Mouse (Mus musculus) cerebellum, postnatal 25 days (tissue): ENCODE data around the gene Tcte2.

Experiments used
- DNase-seq, 2 experiments: peaks; one replicate each; pipeline ENCODE4 v3.0.0; 2021; ENCODE audit warnings: mixed read lengths in 2 of 2

Tcte2 gene

GRCm38 (mm10) chr17:13744824-13745223 is 16.8 kb downstream of the Tcte2 start:
- peak; percentile 62 to 82 for DNase-seq

DNA sequence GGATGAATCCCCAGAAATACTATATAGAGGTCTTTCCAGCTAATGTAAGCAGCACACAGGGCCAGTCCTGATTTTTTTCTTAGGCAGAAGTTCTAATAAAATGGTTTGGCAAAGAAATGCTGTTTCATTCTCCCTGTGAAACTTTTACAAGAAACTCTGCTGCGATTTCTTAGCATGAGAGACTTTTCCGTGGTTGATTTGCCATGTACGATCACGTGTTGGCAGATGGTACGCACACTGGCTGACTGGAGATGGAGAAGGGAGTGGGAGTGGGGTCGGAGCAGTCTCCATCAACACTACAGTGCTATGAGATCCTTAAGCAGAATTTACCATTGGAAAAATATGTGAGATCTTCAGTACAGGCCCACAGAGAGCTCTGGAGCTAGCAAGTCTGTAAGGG is 17.4 kb downstream of the Tcte2 start:
- DNase-seq: no peak

DNA sequence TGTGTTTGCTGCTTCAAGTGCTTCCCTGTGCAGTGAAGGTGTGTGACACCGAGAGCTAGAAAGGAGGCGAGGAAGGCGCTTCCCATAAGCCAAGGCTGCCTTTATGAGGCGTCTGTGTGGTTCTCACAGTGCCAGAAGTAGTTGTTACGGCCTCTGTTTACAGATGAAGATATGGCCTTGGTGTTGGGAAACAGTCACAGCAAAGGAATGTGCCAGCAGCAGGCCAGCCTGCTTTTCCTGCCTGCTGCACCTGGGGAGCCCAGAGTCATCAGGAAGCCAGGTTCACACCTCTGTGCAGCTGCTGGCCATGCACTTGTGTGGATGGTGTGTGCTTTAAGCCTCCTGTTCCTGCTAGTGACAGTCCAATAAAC is 17.9 kb downstream of the Tcte2 start:
- no peak for DNase-seq

DNA sequence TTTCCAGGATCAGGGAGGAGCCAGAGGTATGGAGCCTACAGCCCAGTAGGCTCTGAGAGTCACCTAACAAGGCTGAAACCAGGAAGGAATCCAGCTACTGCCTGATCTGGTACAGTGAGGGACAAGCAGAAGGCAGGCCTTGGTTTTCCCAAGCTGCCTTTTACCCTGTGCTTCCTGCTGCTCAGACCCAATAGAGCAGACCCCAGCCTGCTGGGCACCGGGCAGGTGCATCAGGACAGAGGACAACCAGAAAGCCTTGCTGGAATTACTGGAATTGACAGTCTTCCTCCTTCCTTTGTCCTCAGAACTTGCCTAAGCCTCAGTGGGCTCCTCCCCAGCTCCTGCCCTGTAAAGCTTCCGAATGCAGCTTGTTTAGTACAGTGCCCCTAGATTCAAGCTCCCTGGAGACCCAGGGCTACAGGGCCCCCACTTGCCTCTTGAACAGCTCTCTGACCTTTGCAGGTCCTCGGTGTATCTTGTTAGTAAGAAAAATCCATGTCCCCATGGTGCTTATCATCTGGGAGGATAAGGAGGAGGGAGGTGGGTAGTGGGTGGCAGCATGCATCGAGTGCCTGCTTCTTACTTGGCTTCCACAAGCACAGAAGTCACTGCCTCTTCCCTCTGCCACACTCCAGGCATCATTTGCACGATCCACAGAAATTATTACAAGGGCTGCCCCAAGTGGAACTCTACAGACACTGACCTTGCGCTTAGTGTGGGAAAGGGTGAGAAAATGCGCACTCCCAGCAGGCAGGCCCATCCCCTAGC is 18.5 kb downstream of the Tcte2 start:
- DNase-seq: no peak

- no peak for DNase-seq
These were observed 19.3 kb downstream of the Tcte2 start for GRCm38 (mm10) chr17:13742334-13742733.

DNA sequence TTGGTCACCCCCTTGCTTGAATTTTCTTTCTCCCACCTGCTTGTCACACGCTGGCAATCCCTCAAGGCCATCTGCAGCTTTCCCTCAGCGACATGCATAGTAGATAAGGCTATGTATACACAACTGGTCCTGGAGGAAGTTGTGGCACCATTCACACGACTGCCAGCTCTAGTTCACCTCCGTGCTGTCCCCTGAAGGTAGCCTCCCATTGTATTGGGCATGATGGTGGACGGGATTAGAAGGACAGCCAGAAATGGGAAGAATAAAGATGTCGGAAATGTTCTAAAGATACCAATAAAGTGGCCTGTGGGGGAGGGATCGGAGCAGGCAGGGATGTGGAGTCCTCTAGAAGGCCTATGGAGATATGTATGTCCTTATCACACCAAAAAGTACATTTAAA is 20.0 kb downstream of the Tcte2 start:
- no peak for DNase-seq

DNA sequence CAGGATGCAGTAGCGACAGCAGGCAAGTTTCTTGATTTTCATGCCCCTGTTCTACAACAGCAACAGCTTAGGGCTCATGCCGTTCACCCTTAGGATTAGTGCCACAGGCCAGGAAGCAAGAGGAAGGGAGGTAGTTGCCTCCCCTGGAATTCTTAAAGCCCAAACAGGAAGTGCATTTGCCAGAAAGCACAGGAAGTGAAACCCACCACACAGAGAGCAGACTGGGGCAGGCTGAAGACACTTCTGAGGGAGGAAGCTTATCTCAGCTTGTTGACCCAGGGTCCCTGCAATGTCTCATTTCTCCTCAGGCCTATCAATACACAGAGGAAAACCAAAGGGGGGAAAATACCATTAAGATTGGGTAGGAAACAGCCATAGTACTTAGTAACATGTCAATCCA is 20.8 kb downstream of the Tcte2 start:
- no peak for DNase-seq

- DNase-seq: no peak
These were observed 21.6 kb downstream of the Tcte2 start for GRCm38 (mm10) chr17:13739981-13740380.

- DNase-seq: no peak
These were observed 22.7 kb downstream of the Tcte2 start for GRCm38 (mm10) chr17:13738916-13739315.

DNA sequence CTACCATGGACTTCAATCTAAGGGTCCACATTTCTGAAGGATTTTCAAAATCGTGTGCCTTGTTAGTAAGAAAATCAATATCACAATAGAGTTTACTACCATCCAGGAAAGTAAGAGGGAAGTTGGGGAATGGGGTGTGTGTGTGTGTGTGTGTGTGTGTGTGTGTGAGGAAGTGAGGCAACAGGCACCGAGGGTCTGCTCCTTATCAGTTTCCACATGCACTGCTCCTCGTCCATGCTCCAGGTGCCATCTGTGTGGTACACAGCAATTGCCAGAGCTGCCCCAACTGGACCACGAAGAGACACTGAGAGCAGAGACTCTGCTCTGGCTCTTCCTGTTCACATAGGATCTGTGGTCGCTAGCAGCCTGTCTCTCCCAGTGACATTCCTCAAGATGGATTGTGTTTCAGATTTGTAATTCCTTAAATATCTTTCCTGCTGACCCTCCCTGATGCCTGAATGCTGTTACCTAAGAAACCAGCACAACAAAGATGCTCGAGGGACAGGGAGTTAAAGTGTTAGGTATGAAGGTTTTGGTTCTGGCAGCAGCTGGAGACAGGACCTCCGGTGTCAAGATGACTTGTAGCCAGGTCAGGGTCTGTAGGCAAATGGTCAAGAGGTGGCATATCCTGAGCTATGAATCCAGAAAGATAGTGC is 23.4 kb downstream of the Tcte2 start:
- DNase-seq: no peak

DNA sequence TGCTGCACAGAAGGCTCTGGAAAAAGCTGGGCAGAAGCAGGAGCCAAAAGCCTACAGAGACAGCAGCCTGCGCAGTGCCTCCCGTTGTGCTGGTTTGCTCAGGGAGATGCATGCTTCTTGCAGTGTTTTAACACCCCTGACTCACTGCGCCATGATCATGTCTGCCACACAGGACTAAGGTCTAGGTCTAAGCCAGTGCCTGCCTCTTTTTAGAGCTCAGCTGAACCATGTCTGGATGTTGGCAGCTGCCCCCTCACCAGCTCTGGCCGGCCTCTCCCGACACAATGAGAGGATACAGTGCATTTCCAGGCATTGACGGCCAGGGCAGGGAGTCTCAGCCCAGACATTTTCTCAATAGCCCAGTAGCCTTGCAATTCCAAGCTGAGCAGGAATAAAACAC is 24.3 kb downstream of the Tcte2 start:
- peak in 1 of 2 experiments; percentile 40 for DNase-seq

GRCm38 (mm10) chr17:13735803-13736282 is 25.8 kb downstream of the Tcte2 start:
- DNase-seq: no peak

DNA sequence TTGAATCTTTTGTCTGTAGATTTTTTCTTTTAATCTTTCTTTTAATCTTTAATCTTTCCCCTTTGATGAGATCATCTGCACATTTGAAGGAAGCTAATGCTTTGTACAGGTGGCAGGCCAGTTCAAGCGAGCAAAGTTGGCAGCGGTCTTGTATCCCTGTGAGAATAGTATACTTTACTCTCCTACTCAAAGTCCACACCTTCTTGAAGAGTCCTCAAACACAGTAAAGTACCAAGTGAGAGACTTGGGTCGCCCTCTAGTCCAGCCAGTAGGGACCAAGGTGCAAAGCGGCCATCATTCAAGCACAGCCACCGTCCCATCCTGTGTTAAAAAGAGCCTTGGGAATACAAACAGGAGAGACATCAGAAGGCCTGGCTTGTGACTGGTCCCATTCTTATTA is 26.6 kb downstream of the Tcte2 start:
- no peak for DNase-seq

DNA sequence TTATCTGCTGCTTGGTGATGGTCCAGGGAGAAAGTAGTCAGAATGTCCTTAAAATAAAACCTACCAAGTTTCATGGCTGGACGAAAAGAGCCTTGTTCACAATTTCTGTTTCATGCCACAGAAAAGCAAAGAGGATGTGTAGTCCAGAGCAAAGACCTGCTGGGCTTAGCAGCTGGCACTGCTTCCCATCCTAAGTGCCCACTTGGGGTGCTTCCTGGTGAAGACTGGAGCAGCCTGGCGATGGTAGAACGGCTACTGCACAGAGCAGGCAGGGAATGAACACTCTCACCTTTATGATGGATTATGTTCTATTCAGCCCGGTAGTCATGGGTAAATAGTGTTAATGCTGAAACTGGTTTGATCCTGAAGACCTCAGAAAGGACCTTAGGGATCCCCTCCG is 27.7 kb downstream of the Tcte2 start:
- no peak for DNase-seq

- no peak for DNase-seq
These were observed 28.9 kb downstream of the Tcte2 start for GRCm38 (mm10) chr17:13732685-13733084.

DNA sequence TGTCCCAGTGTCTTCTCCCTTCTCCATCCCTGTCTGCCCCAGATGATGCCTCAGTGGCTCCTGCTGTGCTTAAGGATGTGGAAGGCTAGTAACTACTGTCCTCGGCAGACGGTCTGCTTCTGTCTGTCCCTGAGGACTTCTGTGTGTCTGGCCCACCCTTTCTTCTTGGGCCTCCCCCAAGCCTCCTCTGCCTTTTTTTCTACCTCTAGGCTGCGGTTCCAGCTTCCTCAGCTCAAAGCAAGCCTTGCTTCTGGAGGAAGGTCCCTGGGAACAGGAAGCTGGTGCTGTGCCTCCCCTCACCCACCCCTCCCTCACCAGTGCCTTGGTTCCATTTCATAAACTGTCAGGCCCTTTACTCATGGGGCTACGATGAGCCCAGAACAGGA is 29.9 kb downstream of the Tcte2 start:
- no peak for DNase-seq

- no peak for DNase-seq
These were observed 30.5 kb downstream of the Tcte2 start for GRCm38 (mm10) chr17:13730980-13731726.

DNA sequence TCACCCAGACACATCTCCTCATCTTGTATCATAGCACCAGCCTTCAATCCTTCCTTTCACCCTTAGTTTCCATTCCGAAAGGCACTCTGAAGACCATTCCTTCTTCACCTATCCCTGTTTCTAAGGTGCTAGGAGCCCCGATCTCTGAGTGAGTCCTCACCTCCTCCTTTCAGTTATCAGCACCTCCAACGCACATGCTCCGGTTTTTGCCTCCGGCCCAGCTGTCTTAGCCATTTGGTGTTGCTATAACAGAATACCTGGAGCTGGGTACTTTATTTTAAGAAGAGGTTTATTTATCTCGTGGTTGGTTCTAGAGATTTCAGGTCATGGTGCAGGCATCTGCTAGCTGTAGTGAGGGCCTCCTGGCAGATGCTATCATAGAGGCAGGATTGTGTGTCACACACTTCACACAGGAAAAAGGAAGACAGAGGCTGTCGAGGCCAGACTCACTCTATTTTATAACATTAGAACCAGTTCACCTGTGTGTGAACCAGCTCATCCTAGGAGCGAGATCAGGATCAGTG is 34.7 kb downstream of the Tcte2 start:
- no peak for DNase-seq

- no peak for DNase-seq
These were observed 36.5 kb downstream of the Tcte2 start for GRCm38 (mm10) chr17:13725004-13725550.

DNA sequence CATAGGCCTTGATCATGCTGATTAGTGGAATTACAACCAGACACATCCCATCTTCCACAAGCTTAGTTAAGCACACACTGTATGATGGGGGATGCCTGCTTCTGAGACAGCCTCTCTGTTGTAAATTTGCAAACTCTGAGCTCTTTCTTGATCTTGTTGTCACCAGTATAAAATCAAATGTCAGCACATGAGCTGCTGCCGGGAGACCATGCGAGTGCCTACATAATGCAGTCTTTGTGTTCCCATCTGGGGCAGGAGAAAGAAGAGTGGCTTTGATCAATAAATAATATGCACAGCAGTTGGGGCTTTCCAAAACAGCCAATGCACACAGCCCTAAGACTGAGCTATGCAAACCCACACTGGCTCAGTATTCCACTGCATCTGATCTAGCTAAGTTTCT is 39.2 kb downstream of the Tcte2 start:
- DNase-seq: no peak

DNA sequence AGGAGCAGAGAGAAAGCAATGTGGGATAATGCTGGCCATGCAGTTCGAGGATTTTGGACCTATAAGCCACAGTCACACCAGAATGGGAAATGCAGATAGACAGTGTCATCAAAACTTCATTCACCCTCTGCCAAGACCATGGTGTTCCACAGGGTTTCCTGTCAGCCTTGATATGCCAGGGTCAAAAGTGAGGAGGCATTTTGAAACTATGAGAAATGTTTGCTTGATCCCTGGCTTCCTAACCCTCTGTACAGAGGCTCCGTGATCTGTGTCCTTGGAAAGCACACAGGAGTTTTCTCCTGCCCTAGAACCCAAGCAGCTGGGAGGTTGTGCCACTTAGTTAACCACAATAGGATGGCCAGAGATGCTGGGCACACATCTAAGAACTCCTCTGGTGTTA is 40.3 kb downstream of the Tcte2 start:
- DNase-seq: no peak

GRCm38 (mm10) chr17:13720187-13720586 is 41.4 kb downstream of the Tcte2 start:
- DNase-seq: no peak

- DNase-seq: no peak
These were observed 44.2 kb downstream of the Tcte2 start for GRCm38 (mm10) chr17:13717428-13717827.
